Mouse (Mus musculus) embryo, embryonic 9.5 days (tissue): ENCODE data around the gene Gmcl1.

Source experiments
- DNase-seq: peaks from one replicate; pipeline ENCODE4 v3.0.0-alpha.2; 2017; ENCODE audit errors: extremely low spot score

Gene Gmcl1

GRCm38 (mm10) chr6:86660161-86660877 is 72.9 kb downstream of the Gmcl1 start:
- no peak for DNase-seq

GRCm38 (mm10) chr6:86658501-86658900 is 74.7 kb downstream of the Gmcl1 start:
- DNase-seq, result no peak

- no peak for DNase-seq
Measured at GRCm38 (mm10) chr6:86654270-86654916, 78.8 kb downstream of the Gmcl1 start.

GRCm38 (mm10) chr6:86653026-86653425 is 80.2 kb downstream of the Gmcl1 start:
- no peak for DNase-seq

GRCm38 (mm10) chr6:86646143-86646542 is 87.0 kb downstream of the Gmcl1 start:
- DNase-seq, result no peak

- DNase-seq, result no peak
Measured at GRCm38 (mm10) chr6:86645551-86645950, 87.6 kb downstream of the Gmcl1 start.

GRCm38 (mm10) chr6:86644775-86645400 is 88.3 kb downstream of the Gmcl1 start:
- DNase-seq, result no peak
